Mouse (Mus musculus): ENCODE measurements around the gene Fgfr2. TPM values are rescaled to one million over a fixed set of nuclear protein-coding genes. Genes with fewer than 3 reads are reported as not detected.

The Fgfr2 gene
- polyA plus RNA-seq, 1 experiment from 2014 or later = 34.1 TPM

DNA sequence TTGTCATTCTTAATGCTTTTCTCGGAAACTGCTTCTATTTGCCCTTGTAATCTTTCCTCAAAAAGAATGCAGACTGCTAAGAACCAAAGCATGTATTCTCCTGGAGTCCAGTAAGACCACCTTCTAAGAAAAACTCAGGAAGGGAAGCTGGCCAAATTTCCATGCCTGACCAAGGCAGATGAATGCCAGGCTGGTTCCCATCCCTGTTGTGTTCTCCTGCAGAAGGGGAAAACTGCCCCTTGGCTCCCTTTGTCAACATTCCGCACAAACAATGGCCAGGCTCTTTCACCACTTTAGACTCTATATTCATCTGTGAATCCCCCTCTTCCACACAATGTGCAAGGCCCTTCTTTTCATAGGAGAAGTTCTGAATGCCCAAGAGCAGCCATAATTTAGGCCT is 5.3 kb downstream of the Fgfr2 start:
- H3K27me3 ChIP-seq (replicated peaks) = no peaks in the 10 kb centered on the region
- H3K9me3 ChIP-seq (replicated peaks) = no peaks in the 10 kb centered on the region
- H3K4me3 ChIP-seq = no peak overlapping the region
- H3K4me2 ChIP-seq = peak overlapping the region; percentile 13; the same call in 1 of the 2 replicates
- no peaks in the 10 kb centered on the region for H3K36me3 ChIP-seq
- H3K27ac ChIP-seq (ENCODE audit: poor library complexity, severe bottlenecking) = peak overlapping the region; percentile 80
- peak overlapping the region; percentile 45 for H3K9ac ChIP-seq
- 27% methylated on average over 2 of the region's 2 CpGs for WGBS
- ATAC-seq (ENCODE audit: insufficient number of reproducible peaks, low FRiP score) = no peak
- H3K4me1 ChIP-seq (replicated peaks) = peaks cover 66% of the 10 kb centered on the region

GRCm38 (mm10) chr7:133116542-133116941 is 6.6 kb downstream of the Fgfr2 start:
- no peak for ATAC-seq (ENCODE audit: insufficient number of reproducible peaks, low FRiP score)
- Histone ChIP-seq H3K9ac (no peak overlapping the region; the same call in 1 of the 2 replicates), H3K27ac (ENCODE audit: poor library complexity, severe bottlenecking) (peak overlapping the region; percentile 80), H3K36me3 (no peaks in the 10 kb centered on the region), H3K9me3 (replicated peaks) (no peaks in the 10 kb centered on the region), H3K4me2 (peak overlapping the region; percentile 72), H3K27me3 (replicated peaks) (no peaks in the 10 kb centered on the region), H3K4me1 (replicated peaks) (peaks cover 79% of the 10 kb centered on the region), H3K4me3 (no peak overlapping the region)

DNA sequence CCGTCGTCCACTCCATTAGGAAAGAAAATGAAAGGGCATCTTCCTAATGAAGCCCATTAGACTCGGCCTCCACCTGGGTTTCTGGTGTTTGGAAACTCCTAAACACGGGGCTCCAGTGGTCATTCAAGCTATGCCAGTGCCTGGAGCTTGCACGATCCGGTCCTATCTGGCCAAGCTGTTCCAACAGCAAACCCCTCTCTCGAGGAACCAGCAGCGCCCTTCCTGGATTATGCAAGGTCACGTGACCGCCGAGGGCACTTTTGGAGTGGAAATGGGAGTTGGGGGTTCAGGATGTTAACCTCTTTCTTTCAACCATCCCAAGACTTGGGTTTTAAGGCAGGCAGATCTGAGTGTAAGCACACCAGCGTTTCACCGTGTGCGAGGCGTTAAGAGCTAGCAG is 7.3 kb downstream of the Fgfr2 start:
- Histone ChIP-seq H3K27ac (ENCODE audit: poor library complexity, severe bottlenecking) (peak overlapping the region; percentile 80), H3K4me1 (replicated peaks) (peaks cover 86% of the 10 kb centered on the region), H3K36me3 (no peaks in the 10 kb centered on the region), H3K9ac (peak overlapping the region; percentile 68), H3K9me3 (replicated peaks) (no peaks in the 10 kb centered on the region), H3K4me2 (peak overlapping the region; percentile 72), H3K27me3 (replicated peaks) (no peaks in the 10 kb centered on the region), H3K4me3 (peak overlapping the region; percentile 38)
- 9% methylated on average over 15 of the region's 15 CpGs for WGBS
- no peak for ATAC-seq (ENCODE audit: insufficient number of reproducible peaks, low FRiP score)

GRCm38 (mm10) chr7:133114847-133115470 is 8.2 kb downstream of the Fgfr2 start:
- Histone ChIP-seq H3K27me3 (replicated peaks) (no peaks in the 10 kb centered on the region), H3K36me3 (no peaks in the 10 kb centered on the region), H3K9me3 (replicated peaks) (no peaks in the 10 kb centered on the region), H3K4me1 (replicated peaks) (peaks cover 83% of the 10 kb centered on the region), H3K9ac (peak overlapping the region; percentile 60), H3K4me3 (peak overlapping the region; percentile 38), H3K4me2 (peak overlapping the region; percentile 72), H3K27ac (ENCODE audit: poor library complexity, severe bottlenecking) (peak overlapping the region; percentile 80)
- WGBS = 7% methylated on average over 20 of the region's 20 CpGs
- ATAC-seq (ENCODE audit: insufficient number of reproducible peaks, low FRiP score) = peak; percentile 72

DNA sequence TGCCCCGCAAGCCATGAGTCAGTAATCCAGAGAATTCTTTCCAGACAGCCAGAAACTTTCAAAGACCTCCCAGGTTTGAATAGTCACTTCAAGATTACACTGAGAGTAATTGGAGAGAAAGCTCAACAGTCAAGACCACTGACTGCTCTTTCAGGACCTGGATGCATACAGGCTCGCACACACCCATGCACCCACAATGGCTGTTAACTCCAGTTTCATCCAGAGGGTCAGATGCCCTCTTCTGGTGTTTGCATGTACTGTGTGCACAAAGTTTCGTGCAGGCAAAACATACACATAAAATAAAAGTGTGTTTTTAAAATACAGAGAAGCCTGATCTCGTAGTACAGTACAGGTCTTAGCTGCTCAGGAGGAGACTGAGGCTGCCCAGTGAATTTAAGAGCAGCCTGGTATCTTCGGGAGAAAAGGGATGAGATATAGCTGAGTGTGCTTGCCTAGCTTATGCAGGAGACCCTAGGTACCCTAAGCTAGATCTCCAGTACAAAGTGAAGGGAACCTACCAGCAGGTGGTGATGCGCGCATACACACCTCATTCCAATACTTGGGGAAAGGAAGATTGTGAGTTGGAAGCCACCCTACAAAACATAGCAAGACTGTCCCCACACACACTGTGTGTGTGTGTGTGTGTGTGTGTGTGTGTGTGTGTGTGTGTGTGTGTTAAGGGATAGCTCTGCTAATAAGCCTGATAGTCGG is 9.8 kb downstream of the Fgfr2 start:
- ATAC-seq (ENCODE audit: insufficient number of reproducible peaks, low FRiP score) = no peak
- H3K27me3 ChIP-seq (replicated peaks) = no peaks in the 10 kb centered on the region

GRCm38 (mm10) chr7:133112351-133112831 is 10.8 kb downstream of the Fgfr2 start:
- ATAC-seq (ENCODE audit: insufficient number of reproducible peaks, low FRiP score) = no peak
- Histone ChIP-seq H3K27me3 (replicated peaks) (no peaks in the 10 kb centered on the region), H3K4me1 (replicated peaks) (peaks cover 78% of the 10 kb centered on the region), H3K36me3 (no peaks in the 10 kb centered on the region), H3K9me3 (replicated peaks) (no peaks in the 10 kb centered on the region), H3K27ac (ENCODE audit: poor library complexity, severe bottlenecking) (peak overlapping the region; percentile 68), H3K4me2 (no peak overlapping the region), H3K4me3 (no peak overlapping the region), H3K9ac (no peak overlapping the region)
- WGBS = 30% methylated on average over 6 of the region's 6 CpGs

More for the DNA sequence above, 9.8 kb downstream of the Fgfr2 start:
- no peak overlapping the region for H3K4me2 ChIP-seq
- H3K9me3 ChIP-seq (replicated peaks) = no peaks in the 10 kb centered on the region
- no peaks in the 10 kb centered on the region for H3K36me3 ChIP-seq
- H3K4me1 ChIP-seq (replicated peaks) = peaks cover 86% of the 10 kb centered on the region
- no peak overlapping the region for H3K4me3 ChIP-seq
- peak overlapping the region; percentile 68; the same call in 1 of the 2 replicates for H3K27ac ChIP-seq (ENCODE audit: poor library complexity, severe bottlenecking)
- WGBS = 74% methylated on average over 8 of the region's 8 CpGs
- H3K9ac ChIP-seq = no peak overlapping the region

DNA sequence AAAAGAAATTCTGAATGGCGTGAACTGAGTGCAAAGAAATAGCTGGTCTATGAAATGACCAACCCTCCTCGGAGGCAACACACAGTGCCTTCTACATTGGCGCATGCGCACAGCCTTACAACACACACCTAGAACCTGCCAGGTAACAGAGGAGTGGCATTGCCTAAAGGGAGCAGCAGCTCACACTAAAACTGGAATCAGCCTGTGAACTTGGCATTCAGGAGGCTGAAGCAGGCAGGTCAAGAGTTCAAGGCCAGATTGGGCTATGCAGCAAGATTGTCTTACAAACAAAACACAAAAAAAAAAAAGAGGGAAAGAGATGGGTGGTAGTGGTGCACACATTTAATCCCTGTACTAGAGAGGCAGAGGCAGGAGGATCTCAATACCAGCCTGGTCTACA is 13.7 kb downstream of the Fgfr2 start:
- Histone ChIP-seq H3K4me3 (no peak overlapping the region), H3K9me3 (replicated peaks) (no peaks in the 10 kb centered on the region), H3K36me3 (no peaks in the 10 kb centered on the region), H3K4me1 (replicated peaks) (peaks cover 67% of the 10 kb centered on the region), H3K27ac (ENCODE audit: poor library complexity, severe bottlenecking) (no peak overlapping the region), H3K27me3 (replicated peaks) (no peaks in the 10 kb centered on the region), H3K9ac (no peak overlapping the region), H3K4me2 (no peak overlapping the region)
- no peak for ATAC-seq (ENCODE audit: insufficient number of reproducible peaks, low FRiP score)
- WGBS = 91% methylated on average over 4 of the region's 4 CpGs

GRCm38 (mm10) chr7:133108695-133109094 is 14.5 kb downstream of the Fgfr2 start:
- Histone ChIP-seq H3K4me1 (replicated peaks) (peaks cover 61% of the 10 kb centered on the region), H3K4me2 (no peak overlapping the region), H3K4me3 (no peak overlapping the region), H3K27ac (ENCODE audit: poor library complexity, severe bottlenecking) (no peak overlapping the region), H3K9ac (no peak overlapping the region), H3K9me3 (replicated peaks) (no peaks in the 10 kb centered on the region), H3K36me3 (no peaks in the 10 kb centered on the region), H3K27me3 (replicated peaks) (no peaks in the 10 kb centered on the region)
- 79% methylated on average over 2 of the region's 2 CpGs for WGBS
- no peak for ATAC-seq (ENCODE audit: insufficient number of reproducible peaks, low FRiP score)

GRCm38 (mm10) chr7:133102578-133102977 is 20.6 kb downstream of the Fgfr2 start:
- no peaks in the 10 kb centered on the region for H3K27me3 ChIP-seq (replicated peaks)
- H3K9me3 ChIP-seq (replicated peaks) = no peaks in the 10 kb centered on the region
- no peak overlapping the region for H3K9ac ChIP-seq
- peaks cover 4% of the 10 kb centered on the region; the same call in 1 of the 2 replicates for H3K36me3 ChIP-seq
- H3K4me2 ChIP-seq = no peak overlapping the region
- no peak overlapping the region for H3K4me3 ChIP-seq
- 70% methylated on average over 3 of the region's 3 CpGs for WGBS
- peaks cover 71% of the 10 kb centered on the region for H3K4me1 ChIP-seq (replicated peaks)
- H3K27ac ChIP-seq (ENCODE audit: poor library complexity, severe bottlenecking) = no peak overlapping the region
- ATAC-seq (ENCODE audit: insufficient number of reproducible peaks, low FRiP score) = no peak

- WGBS = 87% methylated on average over 6 of the region's 6 CpGs
- Histone ChIP-seq H3K36me3 (peaks cover 10% of the 10 kb centered on the region), H3K4me3 (no peak overlapping the region), H3K27me3 (replicated peaks) (no peaks in the 10 kb centered on the region), H3K27ac (ENCODE audit: poor library complexity, severe bottlenecking) (peak overlapping the region; percentile 21; the same call in 1 of the 2 replicates), H3K4me1 (replicated peaks) (peaks cover 72% of the 10 kb centered on the region), H3K9ac (no peak overlapping the region), H3K9me3 (replicated peaks) (no peaks in the 10 kb centered on the region), H3K4me2 (no peak overlapping the region)
- no peak for ATAC-seq (ENCODE audit: insufficient number of reproducible peaks, low FRiP score)
Measured at GRCm38 (mm10) chr7:133101070-133101469, 22.1 kb downstream of the Fgfr2 start.

DNA sequence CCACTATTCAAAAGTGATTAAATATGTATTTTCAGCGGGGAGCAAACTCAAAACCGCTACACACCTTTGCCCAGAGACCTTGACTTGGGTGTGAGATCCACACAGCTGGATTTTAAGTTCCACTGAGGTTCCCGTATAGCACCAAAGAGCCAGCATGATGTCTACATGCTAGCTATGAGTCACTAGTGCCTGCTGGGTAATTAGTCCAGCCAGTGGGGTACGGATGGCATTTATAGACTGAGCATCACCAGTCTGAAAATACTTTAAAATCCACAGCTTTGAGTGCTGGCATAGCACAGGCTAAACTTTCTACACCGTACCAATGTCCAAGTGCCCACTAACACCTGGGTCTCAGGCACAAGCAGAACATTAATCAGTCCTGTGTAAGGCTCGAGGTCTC is 23.0 kb downstream of the Fgfr2 start:
- H3K27ac ChIP-seq (ENCODE audit: poor library complexity, severe bottlenecking) = peak overlapping the region; percentile 73
- no peak overlapping the region for H3K9ac ChIP-seq
- WGBS = 70% methylated on average over 6 of the region's 6 CpGs
- no peaks in the 10 kb centered on the region for H3K27me3 ChIP-seq (replicated peaks)
- no peaks in the 10 kb centered on the region for H3K9me3 ChIP-seq (replicated peaks)
- no peak for ATAC-seq (ENCODE audit: insufficient number of reproducible peaks, low FRiP score)
- H3K4me1 ChIP-seq (replicated peaks) = peaks cover 69% of the 10 kb centered on the region
- peaks cover 15% of the 10 kb centered on the region for H3K36me3 ChIP-seq
- H3K4me2 ChIP-seq = no peak overlapping the region
- H3K4me3 ChIP-seq = no peak overlapping the region
